Mouse (Mus musculus): Measurements from ENCODE around the gene Pole3.

Gene Pole3

GRCm38 (mm10) chr4:62524651-62525488, at the start of gene Pole3, which contains the start of gene 4933430I17Rik:
Pole3 (minus strand) TSS chr4:62525068.
4933430I17Rik (plus strand) TSS chr4:62525369.
- peak; percentile 94 for DNase-seq (ENCODE audit: extremely low read depth, low read depth)

- no peak for DNase-seq (ENCODE audit: extremely low read depth, low read depth)
Observed at GRCm38 (mm10) chr4:62570029-62570428, 45.2 kb upstream of the Pole3 start.

- no peak for DNase-seq (ENCODE audit: extremely low read depth, low read depth)
Observed at GRCm38 (mm10) chr4:62569603-62570002, 44.7 kb upstream of the Pole3 start.

GRCm38 (mm10) chr4:62568359-62568758, 43.5 kb upstream of the Pole3 start:
- no peak for DNase-seq (ENCODE audit: extremely low read depth, low read depth)

- no peak for DNase-seq (ENCODE audit: extremely low read depth, low read depth)
Observed at GRCm38 (mm10) chr4:62567696-62568095, 42.8 kb upstream of the Pole3 start.

- no peak for DNase-seq (ENCODE audit: extremely low read depth, low read depth)
Observed at GRCm38 (mm10) chr4:62566530-62566929, 41.7 kb upstream of the Pole3 start.

- DNase-seq (ENCODE audit: extremely low read depth, low read depth) = peak; percentile 2
Observed at GRCm38 (mm10) chr4:62562006-62562405, 37.1 kb upstream of the Pole3 start.

- DNase-seq (ENCODE audit: extremely low read depth, low read depth) = no peak
Observed at GRCm38 (mm10) chr4:62561630-62562001, 36.7 kb upstream of the Pole3 start.

GRCm38 (mm10) chr4:62560963-62561629, 36.2 kb upstream of the Pole3 start:
- DNase-seq (ENCODE audit: extremely low read depth, low read depth) = peak; percentile 47

GRCm38 (mm10) chr4:62559797-62560329, 35.0 kb upstream of the Pole3 start, which contains the start of gene Rgs3:
Rgs3 (plus strand) TSS chr4:62559847.
- no peak for DNase-seq (ENCODE audit: extremely low read depth, low read depth)

- no peak for DNase-seq (ENCODE audit: extremely low read depth, low read depth)
Observed at GRCm38 (mm10) chr4:62557436-62557835, 32.6 kb upstream of the Pole3 start.

- DNase-seq (ENCODE audit: extremely low read depth, low read depth) = no peak
Observed at GRCm38 (mm10) chr4:62551966-62552365, 27.1 kb upstream of the Pole3 start.

- no peak for DNase-seq (ENCODE audit: extremely low read depth, low read depth)
Observed at GRCm38 (mm10) chr4:62544801-62545200, 19.9 kb upstream of the Pole3 start.

- DNase-seq (ENCODE audit: extremely low read depth, low read depth) = no peak
Observed at GRCm38 (mm10) chr4:62543782-62544181, 18.9 kb upstream of the Pole3 start.

- DNase-seq (ENCODE audit: extremely low read depth, low read depth) = no peak
Observed at GRCm38 (mm10) chr4:62541802-62542201, 16.9 kb upstream of the Pole3 start.

GRCm38 (mm10) chr4:62533729-62534128, 8.9 kb upstream of the Pole3 start:
- no peak for DNase-seq (ENCODE audit: extremely low read depth, low read depth)

- DNase-seq (ENCODE audit: extremely low read depth, low read depth) = peak; percentile 37
Observed at GRCm38 (mm10) chr4:62527655-62528054, 2.8 kb upstream of the Pole3 start.

- DNase-seq (ENCODE audit: extremely low read depth, low read depth) = no peak
Observed at GRCm38 (mm10) chr4:62526256-62526655, 1.4 kb upstream of the Pole3 start.

GRCm38 (mm10) chr4:62525489-62525811, 582 bp upstream of the Pole3 start:
- DNase-seq (ENCODE audit: extremely low read depth, low read depth) = no peak

- peak; percentile 57 for DNase-seq (ENCODE audit: extremely low read depth, low read depth)
Observed at GRCm38 (mm10) chr4:62520892-62521400, 3.9 kb downstream of the Pole3 start.

GRCm38 (mm10) chr4:62519849-62520233, 5.0 kb downstream of the Pole3 start, which contains the start of gene Alad:
Alad (minus strand) TSS chr4:62519918.
- DNase-seq (ENCODE audit: extremely low read depth, low read depth) = peak; percentile 66

Measured in MEL-GATA-1-ER (cell line).